Mouse (Mus musculus) cerebellum, adult 18-20 months (tissue): ENCODE data around the gene Mpzl2.

ENCODE experiments used
- DNase-seq, 2 experiments: peaks; one replicate each; pipeline ENCODE4 v3.0.0; 2021

Gene Mpzl2

DNA sequence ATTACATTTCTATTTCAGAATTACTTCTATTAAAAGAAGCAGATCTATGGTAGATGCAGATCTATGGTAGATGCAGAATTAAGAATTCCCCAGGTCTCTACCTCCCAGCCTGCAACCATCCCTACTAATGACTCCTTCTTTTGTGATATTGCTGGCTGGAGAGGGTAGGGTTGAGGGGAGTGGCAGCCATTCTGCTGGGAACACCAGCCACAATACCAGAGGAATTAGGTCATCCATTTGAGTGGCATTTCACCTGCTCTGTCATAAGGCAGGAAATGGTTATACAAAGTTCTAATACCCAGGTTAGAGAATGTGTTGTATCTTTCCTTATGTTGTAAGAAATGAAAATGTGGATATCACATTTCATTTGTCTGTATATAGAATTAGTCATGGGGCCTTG lies 48.4 kb downstream of the Mpzl2 start:
- no peak for DNase-seq

DNA sequence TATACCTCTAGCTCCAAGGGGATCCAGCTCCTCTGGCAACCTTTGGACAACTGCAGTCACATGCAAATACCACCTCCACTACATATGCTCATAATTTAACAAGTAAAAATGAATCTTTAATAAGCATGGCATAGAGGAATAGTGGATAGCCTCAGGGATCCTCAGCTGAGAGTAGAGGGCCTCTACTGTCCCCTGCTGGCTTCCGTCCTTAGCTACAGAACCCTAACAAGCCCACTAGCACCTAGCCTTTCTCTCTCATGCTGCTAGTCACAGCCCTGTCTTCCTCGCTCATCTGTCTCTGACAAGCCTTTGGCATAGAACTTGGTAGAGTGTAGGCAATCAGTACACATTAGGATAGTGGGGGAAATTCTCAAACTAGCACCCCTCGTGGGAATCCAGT lies 51.2 kb downstream of the Mpzl2 start:
- DNase-seq = no peak

DNA sequence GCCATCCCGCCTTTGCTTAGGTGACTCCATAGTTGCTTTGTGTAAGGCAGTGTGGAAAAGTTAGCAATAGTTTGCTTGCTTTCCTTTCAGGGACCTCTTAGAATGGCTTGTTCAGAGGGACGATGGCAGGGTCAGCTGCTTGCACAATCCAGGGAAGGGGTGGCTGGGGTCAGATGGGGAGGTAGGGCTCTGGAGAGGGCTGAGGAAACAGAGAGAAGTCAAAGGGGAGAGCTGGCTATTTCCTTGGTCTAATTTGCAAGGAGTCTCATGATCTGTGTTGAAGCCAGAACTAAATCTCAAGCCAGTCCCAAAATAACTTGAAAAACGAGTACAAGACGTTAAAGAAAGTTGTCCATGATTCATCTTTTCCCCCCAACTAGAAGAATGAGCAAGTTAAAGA lies 53.0 kb downstream of the Mpzl2 start:
- no peak for DNase-seq

DNA sequence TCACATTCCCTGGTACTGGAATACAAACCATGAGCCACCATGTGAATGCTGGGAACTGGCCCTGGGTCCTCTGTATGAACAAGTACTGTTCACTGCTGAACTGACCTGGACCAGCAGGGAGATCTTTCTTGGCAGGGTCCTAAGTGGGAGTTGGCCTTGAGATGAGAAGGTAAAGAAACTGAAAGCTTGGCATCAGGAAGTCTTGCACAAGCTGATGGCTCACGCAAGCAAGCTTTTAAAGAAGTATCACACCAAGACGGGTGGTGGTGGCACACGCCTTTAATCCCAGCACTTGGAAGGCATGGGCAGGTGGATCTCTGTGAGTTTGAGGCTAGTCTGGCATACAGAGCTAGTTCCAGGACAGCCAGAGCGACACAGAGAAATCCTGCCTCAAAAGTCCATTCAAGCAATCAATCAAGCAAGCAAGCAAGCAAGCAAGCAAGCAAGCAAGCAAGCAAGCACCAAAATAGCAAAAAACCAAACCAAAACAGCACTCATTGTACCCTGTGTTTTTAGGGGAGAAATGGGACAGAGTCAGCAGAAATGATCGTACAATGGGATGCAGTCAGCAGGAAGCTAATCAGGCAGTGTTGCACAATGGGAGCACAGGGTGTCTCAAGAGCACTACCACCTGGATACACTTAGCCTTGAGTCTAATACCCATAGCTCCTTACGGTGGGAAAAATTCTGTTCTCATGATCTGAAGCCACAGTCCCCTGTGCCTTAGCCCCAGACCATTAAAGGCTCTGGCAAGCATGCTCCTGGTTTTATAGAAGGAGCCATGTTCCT lies 55.7 kb downstream of the Mpzl2 start:
- DNase-seq = no peak

DNA sequence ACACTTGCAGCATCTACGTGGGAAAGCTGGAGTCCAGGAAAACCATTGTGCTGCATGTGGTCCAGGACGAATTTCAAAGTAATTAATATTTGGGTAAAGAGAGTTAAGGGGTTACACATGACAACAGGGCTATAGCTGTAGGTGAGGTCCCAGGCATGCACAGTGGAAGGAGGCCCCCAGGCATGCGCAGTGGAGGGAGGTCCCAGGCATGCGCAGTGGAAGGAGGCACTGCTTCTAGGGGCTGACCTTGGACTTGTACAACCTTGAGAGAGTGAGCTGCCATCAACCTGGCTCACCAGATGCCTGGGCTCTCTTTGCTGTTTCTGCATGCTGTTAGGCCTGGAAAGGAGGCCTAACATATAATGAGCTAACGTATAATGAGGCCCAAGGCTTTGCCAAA lies 58.3 kb downstream of the Mpzl2 start:
- no peak for DNase-seq

DNA sequence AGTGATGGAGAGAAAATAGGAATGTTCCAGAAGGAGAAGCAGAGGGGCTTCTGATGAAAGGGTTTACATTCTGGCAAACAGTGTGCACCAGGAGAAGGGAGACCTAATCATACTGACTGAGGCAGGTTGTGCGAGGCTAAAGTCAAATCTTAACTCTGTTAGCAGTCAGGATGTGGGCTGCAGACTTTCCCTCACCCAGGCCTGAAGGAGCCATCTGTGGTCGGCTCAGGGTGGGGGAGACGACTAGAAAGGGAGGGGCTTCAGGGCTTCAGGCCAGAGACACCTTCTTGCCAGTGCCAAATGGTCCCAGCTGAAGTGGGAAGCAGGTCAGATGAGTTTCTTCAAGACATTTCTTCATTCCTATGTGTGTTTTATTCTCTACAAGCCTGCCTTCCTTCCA lies 58.8 kb downstream of the Mpzl2 start:
- DNase-seq = no peak

DNA sequence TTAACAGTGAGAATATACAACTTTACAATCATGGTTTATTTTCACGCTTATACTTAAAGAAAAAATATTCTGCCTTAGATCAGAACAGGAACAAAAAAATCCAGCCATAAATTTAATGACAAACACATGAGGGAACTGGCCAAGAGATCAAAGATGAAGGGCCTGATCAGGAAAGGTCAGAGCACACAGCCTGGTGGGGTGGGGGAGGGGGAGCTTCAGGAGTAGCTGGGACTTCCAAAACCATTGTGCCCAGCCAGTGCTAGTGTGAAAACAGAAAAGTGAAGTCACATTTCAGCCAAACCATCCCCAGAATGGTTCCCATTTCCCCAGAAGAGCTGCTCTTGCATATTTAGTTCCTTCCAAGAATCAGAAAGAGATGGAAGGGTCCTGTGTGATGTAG lies 62.9 kb downstream of the Mpzl2 start:
- no peak for DNase-seq

DNA sequence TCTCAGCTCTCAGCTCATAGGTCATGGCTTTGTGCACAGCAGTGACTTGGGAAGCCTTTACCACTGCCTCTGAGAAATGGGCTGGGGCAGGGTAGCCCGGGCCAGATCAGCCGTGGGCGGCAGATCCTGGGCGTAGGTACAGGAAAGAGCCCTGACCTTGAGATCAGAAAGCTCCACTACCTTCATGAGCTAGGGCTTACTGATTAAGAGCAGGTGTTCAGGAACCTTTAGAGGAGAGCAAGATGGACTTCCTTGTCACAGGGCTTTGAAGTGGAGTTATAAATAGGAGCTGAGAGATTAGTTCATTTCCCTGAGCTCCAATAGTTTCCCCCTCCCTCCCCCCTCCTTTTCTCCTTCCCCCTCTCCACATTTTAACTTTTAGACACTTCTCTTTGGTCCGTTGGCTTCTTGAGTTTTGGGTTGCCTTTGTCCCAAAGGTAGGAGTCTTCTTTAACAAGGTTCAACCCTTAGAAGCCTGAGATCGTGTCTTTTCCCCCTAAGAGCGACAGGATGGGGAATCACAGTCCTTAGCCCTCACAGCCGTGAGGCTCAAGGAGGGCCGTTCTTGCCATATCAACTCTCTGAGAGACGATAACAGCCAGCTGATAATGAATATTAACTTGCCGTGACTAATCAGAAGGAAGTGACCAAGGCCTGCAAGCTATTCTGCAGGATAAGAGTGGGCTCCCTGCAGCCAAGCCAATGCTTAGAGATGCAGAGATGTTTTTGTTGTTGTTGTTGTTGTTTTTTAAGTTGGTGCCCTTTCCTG lies 63.8 kb downstream of the Mpzl2 start:
- no peak for DNase-seq
